Mouse (Mus musculus) layer of hippocampus, adult 11-12 months (tissue): Measurements from ENCODE around the gene Prim2.
"Not testable (repeated sequence)": the region's sequence is repeated elsewhere in the genome, so short reads cannot be mapped to it uniquely, and the experiment has no call there.

Experiments
- DNase-seq: peaks from one replicate; pipeline ENCODE4 v3.0.0; 2022; ENCODE audit warnings: low spot score

Gene Prim2

GRCm38 (mm10) chr1:33650875-33651274 is 18.7 kb downstream of the Prim2 start:
- no peak for DNase-seq

GRCm38 (mm10) chr1:33649534-33650108 is 20.0 kb downstream of the Prim2 start:
- DNase-seq = no peak

GRCm38 (mm10) chr1:33649021-33649420 is 20.6 kb downstream of the Prim2 start:
- no peak for DNase-seq

GRCm38 (mm10) chr1:33647661-33648060 is 21.9 kb downstream of the Prim2 start:
- no peak for DNase-seq

- DNase-seq = peak; percentile 35
Observed at GRCm38 (mm10) chr1:33647173-33647572, 22.4 kb downstream of the Prim2 start.

GRCm38 (mm10) chr1:33645689-33646088 is 23.9 kb downstream of the Prim2 start:
- no peak for DNase-seq

GRCm38 (mm10) chr1:33641139-33641538 is 28.5 kb downstream of the Prim2 start:
- DNase-seq = peak; percentile 54

GRCm38 (mm10) chr1:33640089-33640488 is 29.5 kb downstream of the Prim2 start:
- no peak for DNase-seq

GRCm38 (mm10) chr1:33639234-33639633 is 30.4 kb downstream of the Prim2 start:
- no peak for DNase-seq

GRCm38 (mm10) chr1:33637827-33638226 is 31.8 kb downstream of the Prim2 start:
- DNase-seq = no peak

GRCm38 (mm10) chr1:33636421-33637195 is 33.0 kb downstream of the Prim2 start:
- no peak for DNase-seq

GRCm38 (mm10) chr1:33631002-33631618 is 38.5 kb downstream of the Prim2 start:
- DNase-seq = not testable (repeated sequence)

- DNase-seq = no peak
Observed at GRCm38 (mm10) chr1:33627803-33628202, 41.8 kb downstream of the Prim2 start.

- DNase-seq = no peak
Observed at GRCm38 (mm10) chr1:33627070-33627469, 42.5 kb downstream of the Prim2 start.

- DNase-seq = no peak
Observed at GRCm38 (mm10) chr1:33624900-33625299, 44.7 kb downstream of the Prim2 start.

- no peak for DNase-seq
Observed at GRCm38 (mm10) chr1:33624441-33624840, 45.2 kb downstream of the Prim2 start.

GRCm38 (mm10) chr1:33621791-33622190 is 47.8 kb downstream of the Prim2 start:
- DNase-seq = no peak

GRCm38 (mm10) chr1:33620091-33620788 is 49.4 kb downstream of the Prim2 start:
- no peak for DNase-seq

- not testable (repeated sequence) for DNase-seq
Observed at GRCm38 (mm10) chr1:33616642-33617041, 53.0 kb downstream of the Prim2 start.

GRCm38 (mm10) chr1:33612100-33612499 is 57.5 kb downstream of the Prim2 start:
- no peak for DNase-seq

GRCm38 (mm10) chr1:33610026-33610721 is 59.4 kb downstream of the Prim2 start:
- DNase-seq = peak; percentile 7

- DNase-seq = no peak
Observed at GRCm38 (mm10) chr1:33608133-33608532, 61.5 kb downstream of the Prim2 start.
